Mouse (Mus musculus) adrenal gland, adult 2 months (tissue): ENCODE measurements around the gene March4. TPM values are rescaled to one million over a fixed set of nuclear protein-coding genes. Genes with fewer than 3 reads are reported as not detected.
A peak's percentile ranks its signal among the peaks of the same experiment; 100 is the strongest.

Experiments used
- DNase-seq: peaks from one replicate; pipeline ENCODE4 v3.0.0; 2021
- long read RNA-seq: library from polyadenylated mRNA; stranded (forward); transcript quantifications from one replicate; pipeline ENCODE4 v2.0.0, GENCODE M21; 2021
- polyA plus RNA-seq: library from polyadenylated mRNA; depleted of rRNA; stranded (reverse); fragments of >200 nt; gene quantifications from 2 replicates; pipeline ENCODE4 v1.2.3, GENCODE M21; 2012; rRNA removed
- total RNA-seq, 2 experiments: library from RNA; stranded (reverse); gene quantifications; 2 replicates each; pipeline ENCODE4 v1.2.3; 2021

Gene March4
- total RNA-seq: under 1 TPM; 0.35 to 0.45 TPM
- 0.17 and 0.18 TPM in 2 replicates for polyA plus RNA-seq
- long read RNA-seq: 0 reads

DNA sequence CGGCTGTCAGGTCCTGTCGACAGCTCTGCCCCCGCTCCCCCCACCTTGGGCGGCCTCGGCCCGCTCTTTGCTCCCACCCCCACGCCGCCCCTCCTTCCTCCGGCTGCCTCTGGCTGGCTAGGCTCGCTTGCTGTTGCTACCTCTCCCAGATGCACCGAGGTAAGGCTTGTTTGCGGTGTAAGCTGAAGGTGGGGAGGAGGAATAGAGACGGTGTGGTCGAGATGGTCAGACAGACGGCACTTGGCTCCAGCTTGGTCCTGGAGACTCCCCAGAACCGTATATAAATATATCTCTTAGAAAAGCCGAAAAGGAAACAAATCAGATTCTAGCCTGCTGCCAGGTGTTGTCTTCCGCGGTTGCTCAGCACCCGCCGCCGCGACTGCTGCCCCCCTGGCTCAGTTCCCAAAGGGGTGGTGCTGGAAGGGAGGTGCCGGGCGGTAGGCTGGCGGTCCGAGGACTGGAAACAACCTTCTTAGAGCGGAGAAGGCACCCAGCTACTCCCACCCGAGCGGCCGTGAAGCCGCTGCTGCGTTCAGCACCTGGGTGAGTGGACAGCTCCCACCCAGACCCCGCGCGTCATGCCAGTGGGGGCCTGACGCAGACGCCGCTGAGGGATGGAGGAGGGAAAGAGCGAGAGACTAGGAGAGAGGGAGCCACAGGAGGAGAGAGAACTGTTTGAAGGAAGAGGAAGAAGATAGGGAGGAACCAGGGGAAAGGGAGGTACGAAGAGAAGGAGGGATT is at the start of gene March4:
TSS of gene March4 (minus strand) at position 320 of the 741 bp plus-strand sequence.
- DNase-seq: peak; percentile 63

DNA sequence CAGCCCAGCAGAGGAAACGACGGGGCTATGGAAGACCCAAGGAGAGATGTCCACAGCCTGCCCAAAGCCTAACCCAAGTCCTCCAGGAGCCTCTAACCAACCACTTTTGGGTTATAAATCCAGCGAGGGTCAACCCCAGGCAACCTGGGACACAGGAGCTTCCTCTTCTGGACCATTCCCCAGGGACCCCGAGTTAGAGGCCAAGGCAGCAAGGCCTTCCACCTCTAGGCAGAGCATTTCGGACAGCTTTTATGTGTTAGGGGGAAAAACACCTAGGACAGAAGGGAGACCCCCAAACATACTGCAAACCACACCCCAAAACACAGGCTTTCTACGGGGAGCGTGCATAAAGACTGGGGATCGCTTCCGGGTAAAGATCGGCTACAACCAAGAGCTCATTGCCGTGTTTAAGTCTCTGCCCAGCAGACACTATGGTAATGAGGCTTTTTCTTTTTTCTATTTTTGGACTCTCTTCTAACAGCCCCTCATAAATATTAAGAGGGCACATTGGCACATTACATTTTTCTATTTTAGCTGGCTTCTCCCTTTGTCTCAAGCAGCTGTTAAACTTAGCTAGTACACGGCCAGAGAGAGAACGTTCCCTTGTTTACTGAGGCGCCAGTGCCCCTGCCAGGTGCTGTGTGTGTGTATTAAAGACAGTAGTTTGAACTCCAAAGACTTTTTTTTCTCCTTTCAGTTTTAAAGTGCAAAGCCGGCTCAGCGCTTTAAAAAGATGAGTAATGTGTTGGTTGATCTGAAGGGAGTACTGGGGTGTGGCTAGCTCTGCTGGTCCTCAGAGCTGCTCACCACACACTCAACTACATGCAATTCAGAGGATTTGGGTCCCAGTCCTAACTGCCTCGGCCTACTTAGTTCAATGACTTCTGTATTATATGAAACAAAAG is 49.5 kb upstream of the March4 start:
- no peak for DNase-seq

DNA sequence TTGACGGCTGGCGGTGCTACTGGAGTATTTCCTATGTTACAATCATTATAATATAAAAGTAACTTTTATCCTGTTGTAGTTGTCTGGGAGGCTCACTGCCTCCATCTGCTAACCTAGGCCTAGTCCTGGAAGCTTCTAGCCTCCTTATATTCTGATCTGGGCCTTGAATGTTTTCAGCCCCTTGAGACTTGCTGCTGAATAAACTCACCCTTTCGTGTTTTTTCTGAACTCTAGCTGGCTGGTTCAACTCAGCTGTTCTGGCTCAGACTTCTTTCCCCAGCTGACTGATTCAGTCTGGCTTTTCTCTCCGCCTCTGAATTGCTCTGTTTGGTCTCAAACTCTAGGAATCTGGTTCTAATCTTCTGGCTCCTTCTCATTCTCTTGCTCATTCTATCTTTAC is 47.2 kb upstream of the March4 start:
- no peak for DNase-seq

DNA sequence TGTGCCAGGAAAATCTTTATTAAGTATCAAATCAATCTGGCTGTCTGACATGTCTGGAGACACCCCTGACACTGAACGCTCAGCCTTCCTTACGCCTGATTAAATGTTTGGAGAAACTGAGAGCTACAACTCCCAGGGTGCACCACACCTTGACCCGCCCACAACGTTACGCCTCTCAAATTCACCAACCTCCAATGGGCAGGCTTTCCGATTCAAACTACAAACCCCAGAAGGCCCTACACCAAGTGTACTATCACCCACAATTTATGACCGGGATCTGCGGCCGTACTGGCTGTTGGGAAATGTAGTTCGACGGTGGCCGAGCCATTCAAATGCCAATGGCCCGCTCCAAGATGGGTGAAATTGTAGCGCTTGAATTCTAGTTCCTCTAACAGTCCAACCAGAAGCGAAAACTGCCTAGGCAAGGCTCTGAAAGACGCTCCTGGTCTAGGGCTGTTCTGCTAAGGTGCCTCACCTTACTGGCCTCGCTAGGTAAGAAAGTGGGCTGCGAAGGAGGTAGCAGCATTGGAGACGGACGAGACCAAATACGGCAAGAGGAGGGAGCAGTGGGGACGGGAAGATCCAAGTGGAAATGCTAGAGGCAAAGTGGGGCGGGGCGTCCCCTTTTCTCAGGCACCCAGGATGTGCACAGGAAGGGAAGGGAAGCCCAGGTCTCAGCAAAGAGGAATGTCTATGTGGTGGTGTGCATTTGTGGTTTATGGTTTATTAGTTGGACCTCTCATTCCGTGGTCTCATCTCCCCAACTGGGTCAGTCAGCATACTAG is 46.4 kb upstream of the March4 start, which contains the start of gene Smarcal1:
TSS of gene Smarcal1 (plus strand) at position 305 of the 785 bp plus-strand sequence.
- peak; percentile 96 for DNase-seq

DNA sequence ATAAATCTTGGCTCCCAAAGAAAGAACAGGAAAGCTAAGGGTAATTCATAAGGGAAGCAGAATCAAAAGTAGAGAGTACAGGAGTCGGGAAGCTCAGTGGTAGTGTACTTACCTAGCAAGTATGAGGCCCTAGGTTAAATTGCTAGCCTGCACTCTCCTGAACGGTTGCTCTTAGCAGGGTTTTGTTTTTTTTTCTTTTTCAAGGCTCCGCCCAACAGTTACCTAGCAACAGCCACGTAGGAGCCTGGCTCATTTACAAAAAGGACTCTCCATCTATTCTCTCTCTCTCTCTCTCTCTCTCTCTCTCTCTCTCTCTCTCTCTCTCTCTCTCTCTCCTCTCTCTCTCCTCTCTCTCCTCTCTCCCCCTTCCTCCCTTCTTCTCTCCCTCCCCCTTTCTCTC is 42.1 kb upstream of the March4 start:
- no peak for DNase-seq

DNA sequence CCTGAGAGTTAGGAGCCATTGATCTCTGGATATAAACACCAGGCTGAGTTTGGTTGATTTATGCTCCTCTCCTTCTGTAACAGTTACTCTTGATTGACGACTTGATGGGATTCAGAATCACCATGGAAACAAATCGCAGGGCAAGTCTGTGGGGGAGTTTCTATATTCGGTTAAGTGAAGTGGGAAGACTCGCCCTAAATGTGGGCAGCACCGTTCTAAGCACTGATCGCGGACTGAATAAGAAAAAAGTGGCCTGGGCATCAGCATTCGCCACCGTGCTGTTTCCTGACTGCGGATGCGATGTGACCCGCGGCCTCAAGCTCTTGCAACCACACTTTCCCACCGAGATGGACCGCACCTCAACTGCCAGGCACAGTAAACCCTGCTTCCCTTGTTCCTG is 41.6 kb upstream of the March4 start:
- DNase-seq: no peak

DNA sequence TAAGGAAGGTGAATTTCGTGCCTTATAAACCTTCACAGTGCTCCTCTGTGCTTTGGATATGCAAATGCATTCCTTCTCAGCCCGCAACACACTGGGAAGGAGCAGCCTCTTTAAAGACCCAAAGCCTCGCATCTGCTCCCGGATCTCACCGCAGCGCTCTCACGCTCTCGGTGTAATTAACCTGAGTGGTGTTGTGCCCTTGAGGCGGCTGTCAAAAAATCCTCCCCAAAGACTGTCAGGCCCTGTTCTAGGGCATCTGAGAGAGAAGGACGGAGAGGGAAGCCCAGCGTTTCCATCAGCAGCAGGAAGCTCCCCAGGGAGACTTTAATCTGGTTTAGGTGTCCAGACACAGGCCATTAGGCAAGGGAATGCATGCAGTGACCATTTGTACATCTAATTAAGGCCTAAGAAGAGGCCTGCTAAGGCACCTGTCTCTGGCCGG is 40.8 kb upstream of the March4 start:
- no peak for DNase-seq

DNA sequence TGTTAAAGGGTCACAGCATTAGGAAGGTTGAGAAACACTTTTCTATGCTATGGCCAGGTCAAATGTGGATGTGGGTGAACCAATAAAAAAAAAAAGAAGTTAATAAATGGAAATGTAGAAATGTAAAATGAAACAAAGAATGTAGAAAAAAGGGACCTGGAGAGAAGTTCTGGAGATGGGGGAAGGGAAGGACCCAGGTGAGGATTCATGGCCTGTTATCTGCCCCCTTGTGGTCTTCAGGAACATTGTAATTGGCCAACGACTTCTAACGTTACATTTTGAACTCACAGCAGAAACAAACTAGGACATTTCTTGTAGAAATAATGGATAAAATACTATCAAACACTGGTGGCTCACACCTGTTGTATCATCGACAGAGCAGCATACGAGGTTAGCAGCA is 38.4 kb upstream of the March4 start:
- DNase-seq: no peak

DNA sequence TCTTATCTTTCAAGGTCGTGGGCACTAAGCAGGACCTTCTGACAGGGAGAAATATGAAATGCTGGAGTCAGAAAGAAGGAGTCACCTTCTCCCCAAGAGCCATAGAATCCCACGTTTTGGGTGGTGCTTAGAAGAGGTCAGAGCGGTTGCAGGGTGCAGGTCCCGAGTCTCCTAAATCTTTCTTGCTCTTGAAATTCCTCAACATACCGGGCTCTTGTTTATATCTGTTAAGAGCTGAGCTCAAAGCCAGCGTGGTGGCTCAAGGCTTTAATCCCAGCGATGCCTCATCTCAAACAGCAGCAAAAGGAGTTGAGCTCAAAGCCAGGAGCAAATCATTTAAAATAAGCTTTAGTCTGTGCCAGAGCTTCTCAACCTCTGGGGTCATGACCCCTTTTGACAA is 37.9 kb upstream of the March4 start:
- no peak for DNase-seq

DNA sequence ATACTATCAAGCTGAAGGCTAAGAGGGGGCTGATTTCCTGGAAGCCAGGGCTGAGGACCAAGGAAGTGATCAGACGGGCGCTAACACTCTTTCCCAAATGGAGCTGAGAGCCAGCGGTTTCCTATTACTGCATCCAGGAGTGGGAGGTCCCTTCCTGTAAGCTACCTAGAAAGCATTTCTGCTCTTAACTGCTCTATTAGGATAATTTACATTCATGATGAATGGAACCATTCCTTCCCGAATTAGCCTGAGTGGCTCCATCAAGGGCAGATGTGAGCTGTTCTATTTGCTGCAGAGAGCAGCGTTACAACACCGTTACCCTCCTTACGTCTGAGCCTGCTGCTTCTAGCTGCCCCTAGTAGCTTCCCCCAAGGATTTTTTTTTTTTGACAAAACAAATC is 37.3 kb upstream of the March4 start:
- DNase-seq: peak; percentile 35

DNA sequence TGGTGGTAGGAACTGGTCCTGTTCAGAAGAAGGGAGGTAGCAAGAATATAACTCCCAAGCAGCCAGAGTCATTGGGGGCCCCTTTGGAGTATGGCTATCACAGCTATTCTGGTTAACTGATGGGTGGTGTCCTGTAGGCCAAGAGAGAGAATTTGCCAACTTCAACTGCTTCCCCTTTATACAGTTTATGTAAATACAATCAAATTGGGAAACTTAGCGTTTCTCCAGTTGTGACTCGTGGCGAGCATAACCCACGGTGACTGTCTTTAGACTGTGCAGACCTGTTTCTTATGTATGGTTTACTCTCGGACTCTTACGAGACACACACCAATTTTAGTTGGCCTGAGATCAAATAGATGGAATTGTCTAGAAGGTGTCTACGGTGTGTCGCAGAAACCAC is 32.0 kb upstream of the March4 start:
- no peak for DNase-seq

DNA sequence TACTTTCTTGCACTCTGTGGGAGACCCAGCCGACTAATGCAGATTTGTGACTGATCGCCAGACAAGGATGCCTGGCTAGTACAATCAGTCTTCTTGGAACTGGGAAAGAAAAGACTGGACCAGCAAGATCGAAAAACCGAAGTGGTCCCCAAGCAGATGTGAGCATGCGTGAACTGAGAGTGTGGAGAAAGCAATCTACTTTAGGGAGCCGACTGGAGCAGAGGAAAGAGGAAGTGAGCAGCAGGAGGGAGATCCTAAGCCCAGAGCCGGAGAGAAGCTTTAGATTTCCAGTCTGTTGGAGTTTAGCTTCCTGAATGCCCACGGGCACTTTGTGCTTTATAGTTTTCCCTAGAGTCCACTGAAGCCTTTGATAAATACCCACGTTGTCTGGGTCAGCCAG is 30.3 kb upstream of the March4 start:
- DNase-seq: no peak

DNA sequence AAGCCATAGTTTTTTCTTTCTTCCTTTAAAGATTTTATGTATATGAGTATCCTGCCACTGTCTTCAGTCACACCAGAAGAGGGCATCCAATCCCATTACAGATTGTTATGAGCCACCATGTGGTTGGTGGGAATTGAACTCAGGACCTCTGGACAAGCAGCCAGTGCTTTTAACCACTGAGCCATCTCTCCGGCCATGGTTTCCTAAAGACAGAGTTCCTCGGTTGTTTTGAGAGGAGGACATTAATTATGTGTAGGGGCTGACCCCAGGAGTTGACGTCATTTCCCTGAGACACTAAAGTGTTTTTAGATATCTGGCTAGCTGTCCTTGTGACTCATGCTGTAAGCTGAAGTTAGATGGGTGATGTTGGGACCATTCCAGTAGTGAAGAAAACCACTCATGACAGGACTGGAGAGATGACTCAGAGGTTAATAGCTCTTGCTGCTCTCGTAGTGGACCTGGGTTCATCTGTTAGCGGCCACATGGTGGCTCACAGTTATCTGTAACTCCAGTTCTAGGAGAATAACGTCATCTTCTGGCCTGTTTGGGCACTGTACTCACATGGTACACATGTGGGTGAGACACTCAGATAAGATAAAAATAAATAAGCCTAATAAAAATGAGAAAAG is 27.7 kb upstream of the March4 start:
- peak; percentile 83 for DNase-seq

DNA sequence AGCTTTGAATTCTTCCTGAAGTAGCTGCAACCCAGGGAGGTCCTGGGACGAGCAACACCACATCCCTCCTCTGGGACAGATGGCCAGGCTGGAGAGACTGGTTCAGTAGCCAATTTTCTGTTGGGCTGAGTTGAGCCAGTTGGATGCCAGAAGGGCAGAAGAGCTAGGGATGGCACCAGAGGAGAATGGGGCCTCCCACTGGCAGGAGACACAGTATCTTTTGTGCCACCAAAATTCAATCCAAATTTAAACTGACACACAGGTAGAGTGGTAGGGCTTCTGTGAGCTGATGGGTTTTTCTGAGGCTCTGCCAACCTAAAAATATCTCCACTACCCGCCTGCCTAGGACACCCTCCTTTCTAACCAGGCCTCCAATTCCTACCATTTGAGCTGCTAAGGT is 21.9 kb upstream of the March4 start:
- no peak for DNase-seq

DNA sequence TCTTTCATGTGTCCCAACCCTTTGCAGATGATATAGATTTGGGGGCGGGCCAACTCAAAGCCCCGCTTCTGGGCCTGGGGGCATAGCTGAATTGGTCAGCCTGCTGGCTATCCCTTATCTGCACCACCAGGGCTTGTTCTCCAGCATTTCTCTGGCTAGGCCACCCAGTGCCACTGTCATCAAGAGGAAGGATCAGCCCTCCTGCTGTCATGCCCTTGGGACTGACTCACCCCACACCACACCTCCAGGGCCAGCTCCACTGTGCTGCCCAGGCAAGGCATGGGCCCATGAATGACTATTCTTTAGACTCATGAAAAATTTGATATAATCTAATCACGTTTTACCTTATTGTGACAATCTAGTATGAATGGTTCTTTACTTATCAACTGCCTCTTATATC is 19.7 kb upstream of the March4 start:
- DNase-seq: peak; percentile 82

DNA sequence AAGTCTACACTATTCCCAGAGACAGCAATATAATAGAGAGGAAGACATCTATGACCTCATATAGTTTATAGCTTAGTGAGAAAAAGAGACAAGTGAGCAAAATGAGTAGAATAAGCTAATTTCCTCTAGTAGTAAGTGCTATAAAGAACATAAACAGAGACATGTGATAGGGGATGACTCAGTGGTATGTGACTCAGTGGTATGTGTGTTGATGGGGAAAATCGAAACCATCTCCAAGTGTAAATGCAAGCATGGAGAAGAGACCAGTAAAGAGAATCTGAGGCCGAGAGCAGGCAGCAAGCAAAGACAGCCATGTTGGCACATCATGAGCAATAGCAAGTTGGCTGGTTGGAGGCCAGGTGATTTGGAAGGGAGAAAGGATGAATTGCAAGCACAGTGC is 13.6 kb upstream of the March4 start:
- no peak for DNase-seq

DNA sequence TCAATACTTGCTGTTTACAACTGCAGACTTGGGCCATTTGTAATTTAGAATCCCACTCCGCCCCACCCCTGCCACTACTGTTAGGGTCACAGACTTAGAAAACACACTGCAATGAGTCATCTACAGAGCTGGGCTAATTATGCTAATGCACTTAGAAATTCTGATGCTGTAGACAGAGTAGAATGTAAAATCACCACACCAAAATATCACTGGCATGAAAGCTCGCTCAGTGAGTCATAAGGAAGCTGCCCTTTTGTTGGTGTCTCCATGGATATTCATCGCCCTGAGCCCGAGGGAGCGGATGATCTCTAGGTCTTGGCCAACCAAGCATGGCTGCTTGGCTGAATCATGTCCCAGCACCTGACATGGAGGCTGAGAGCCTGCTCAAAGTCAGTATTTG is 1.5 kb upstream of the March4 start:
- DNase-seq: no peak

DNA sequence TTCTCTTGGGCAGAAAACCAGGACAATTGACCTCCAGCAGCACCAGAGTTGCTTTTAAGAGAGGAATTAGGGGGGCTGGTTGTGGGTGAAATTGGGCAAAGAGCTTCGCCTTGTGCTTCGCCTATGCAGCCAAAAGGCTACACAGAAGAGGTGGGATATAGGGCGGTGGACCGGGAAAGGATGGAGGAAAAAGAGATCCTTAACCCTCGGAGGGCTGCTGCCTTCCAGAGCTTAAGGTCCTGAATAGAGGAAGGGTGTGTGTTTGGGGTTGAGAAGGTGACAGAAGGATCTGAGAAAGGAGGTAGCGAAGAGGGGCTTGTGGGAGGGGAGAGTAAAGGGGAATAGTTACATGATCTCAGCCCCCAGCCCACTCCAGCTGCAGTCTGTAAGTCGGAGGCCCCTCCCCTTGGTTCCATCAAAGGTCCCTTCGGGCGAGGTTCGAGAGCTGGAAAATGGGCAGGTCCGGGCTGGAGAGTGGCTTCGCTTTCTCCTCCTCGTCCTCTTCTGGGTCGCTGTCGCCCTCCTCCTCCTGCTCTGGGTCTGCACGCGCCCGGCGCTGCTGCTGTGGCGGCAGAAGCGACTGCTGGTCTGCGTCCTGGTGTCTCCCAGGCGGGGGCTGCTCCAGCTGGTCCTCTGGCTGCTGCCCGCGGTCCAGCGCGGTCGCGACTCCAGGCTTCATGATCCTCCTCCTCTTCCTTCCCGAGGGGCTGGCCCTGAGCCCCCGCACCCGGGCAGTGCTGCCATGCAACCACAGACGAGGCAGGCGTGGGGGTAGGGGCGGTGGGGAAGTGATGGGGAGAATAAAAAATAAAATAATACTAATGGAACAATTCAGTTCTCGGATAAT is 782 bp downstream of the March4 start:
- DNase-seq: peak; percentile 5

DNA sequence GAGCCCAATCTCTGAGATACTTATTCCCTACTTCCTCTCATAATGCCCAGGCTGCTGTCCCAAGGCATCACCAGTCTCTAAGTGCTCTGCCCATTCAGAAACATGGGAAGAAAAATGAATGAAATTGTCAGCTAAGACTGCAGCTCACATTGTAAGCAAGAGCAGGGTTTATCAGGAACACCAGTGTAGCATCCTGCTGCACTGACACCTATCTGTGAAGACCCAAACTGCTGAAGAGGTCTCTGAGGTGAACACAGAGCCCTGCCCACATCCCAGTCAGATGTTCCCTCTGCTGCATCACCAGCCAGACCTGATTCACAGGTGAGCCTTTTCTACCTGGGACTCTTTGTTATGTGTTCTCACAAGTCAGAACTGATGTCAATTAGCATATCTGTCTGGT is 3.3 kb downstream of the March4 start:
- DNase-seq: no peak

DNA sequence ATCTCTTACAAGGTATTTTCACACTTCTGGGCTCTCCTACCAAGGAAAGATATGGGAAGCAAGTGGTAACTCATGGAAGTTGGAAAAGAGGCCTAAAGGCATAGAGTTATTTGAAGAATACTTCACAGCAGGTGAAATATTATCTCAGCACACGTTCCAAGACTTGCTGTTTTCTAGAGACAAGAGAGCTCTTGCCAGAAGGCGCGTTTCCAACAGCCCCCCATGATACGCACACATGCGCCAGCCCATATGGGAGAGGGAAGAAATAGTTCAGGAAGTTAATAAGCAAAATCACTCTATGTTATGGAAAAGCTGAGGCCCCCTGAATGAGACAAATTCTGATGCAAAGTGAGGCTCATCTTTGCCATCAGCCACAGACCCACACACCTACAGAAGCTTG is 3.8 kb downstream of the March4 start:
- no peak for DNase-seq
